Mouse (Mus musculus) embryonic fibroblast, embryonic 13.5 days (primary cell): ENCODE measurements around the gene 1700003E16Rik.

ENCODE experiments used
- CTCF ChIP-seq: IDR thresholded peaks from 2 replicates; pipeline ENCODE4 v1.5.1; 2011; ENCODE audit warnings: mild to moderate bottlenecking, control low read depth, low read length, moderate library complexity, borderline replicate concordance; ENCODE audit not compliant: insufficient read depth
- POLR2A ChIP-seq: IDR thresholded peaks from 2 replicates; pipeline ENCODE4 v1.6.1; 2011; ENCODE audit warnings: low read depth, mild to moderate bottlenecking, control low read depth, low read length, moderate library complexity

DNA sequence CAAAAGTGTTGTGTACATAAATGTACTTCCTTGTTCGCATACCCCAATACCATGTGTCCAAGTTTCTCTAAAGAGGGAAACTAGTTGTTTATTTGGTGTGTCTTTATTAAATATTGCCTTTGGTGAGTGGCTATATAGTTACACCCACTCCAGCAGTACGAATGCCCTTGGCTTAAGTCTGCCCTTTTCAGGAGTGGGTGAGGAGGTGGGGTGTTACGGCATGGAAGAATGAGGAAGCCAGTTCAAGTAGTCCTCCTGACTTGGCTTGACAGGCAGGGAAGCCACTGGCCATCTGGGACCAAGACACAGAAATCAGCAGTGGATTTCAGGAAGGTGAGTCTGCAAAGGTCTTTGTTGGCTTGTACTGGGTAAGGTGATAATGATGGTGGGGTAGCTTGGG, 49.6 kb downstream of the 1700003E16Rik start:
- no peak for TF ChIP-seq POLR2A
- no peak for TF ChIP-seq CTCF
